Comparison of ENCODE assay signal across 16 mouse cellular contexts in genomic region chr10:108466539-108466938, GRCm38 (mm10).
A peak's percentile ranks its signal among the peaks of the same experiment; 100 is the strongest.
DNase-seq lines count a peak whose midpoint lies in the region; ATAC-seq and TF ChIP-seq lines count a peak whose summit lies in the region.
"Had no signal": no experiment of that assay in that cellular context is flagged by ENCODE, and none has a peak within 500 bp of the region (broad histone marks: within the 10 kb centered on the region; RNA-seq: fewer than 3 reads in every experiment).

No protein-coding gene starts in this region.

- H3K27ac ChIP-seq in limb, embryonic 14.5 days (replicated peaks; ENCODE audit: low read depth, low read length), result no peak overlapping the region
- no peak overlapping the region for H3K27ac ChIP-seq in limb, embryonic 10.5 days
- no peak overlapping the region for H3K27ac ChIP-seq in heart, adult 2 months
- peak overlapping the region; percentile 2; the same call in 1 of the 2 replicates for H3K27ac ChIP-seq in heart, embryonic 15.5 days
- H3K27ac ChIP-seq: hindbrain, embryonic 12.5 days; intestine, embryonic 15.5 days; midbrain, embryonic 12.5 days had no signal

- no peak for TF ChIP-seq CTCF in heart, adult 2 months (IDR thresholded peaks at IDR 0.05)

- no peak overlapping the region for H3K4me3 ChIP-seq in limb, embryonic 14.5 days (replicated peaks; ENCODE audit: low read length)
- H3K4me3 ChIP-seq in limb, embryonic 10.5 days, result no peak overlapping the region
- H3K4me3 ChIP-seq in heart, adult 2 months, result no peak overlapping the region
- H3K4me3 ChIP-seq in heart, embryonic 15.5 days, result no peak overlapping the region
- H3K4me3 ChIP-seq: erythroblast, embryonic 14.5 days; hindbrain, embryonic 12.5 days; intestine, embryonic 15.5 days; midbrain, embryonic 12.5 days had no signal

- H3K9ac ChIP-seq in limb, embryonic 14.5 days (ENCODE audit: low read depth, low read length, severe bottlenecking), result no peak overlapping the region
- no peak overlapping the region for H3K9ac ChIP-seq in heart, adult 2 months (ENCODE audit: low read depth, low read length)
- H3K9ac ChIP-seq in heart, embryonic 15.5 days, result no peak overlapping the region
- H3K9ac ChIP-seq: hindbrain, embryonic 12.5 days; intestine, embryonic 15.5 days; midbrain, embryonic 12.5 days had no signal

- TF ChIP-seq EP300 in heart, adult 2 months (IDR thresholded peaks at IDR 0.05; ENCODE audit: insufficient read depth, low read depth, low read length), result no peak

- no peaks in the 10 kb centered on the region for H3K27me3 ChIP-seq in limb, embryonic 14.5 days (ENCODE audit: control insufficient read depth, insufficient read depth, low read length)
- no peaks in the 10 kb centered on the region for H3K27me3 ChIP-seq in limb, embryonic 10.5 days (ENCODE audit: low read depth, poor library complexity, severe bottlenecking)
- no peaks in the 10 kb centered on the region for H3K27me3 ChIP-seq in heart, adult 2 months (ENCODE audit: control insufficient read depth, insufficient read depth, low read length)
- no peaks in the 10 kb centered on the region for H3K27me3 ChIP-seq in heart, embryonic 15.5 days
- H3K27me3 ChIP-seq: hindbrain, embryonic 12.5 days; intestine, embryonic 15.5 days; midbrain, embryonic 12.5 days had no signal

- WGBS in limb, embryonic 14.5 days, result 56% methylated on average over 8 of the region's 8 CpGs
- 68% methylated on average over 8 of the region's 8 CpGs for WGBS in limb, embryonic 10.5 days
- WGBS in heart, adult 2 months, result 27% methylated on average over 8 of the region's 8 CpGs
- 25% methylated on average over 8 of the region's 8 CpGs for WGBS in heart, embryonic 15.5 days

- no peaks in the 10 kb centered on the region for H3K4me1 ChIP-seq in limb, embryonic 14.5 days (ENCODE audit: control insufficient read depth, insufficient read depth, low read length)
- no peaks in the 10 kb centered on the region for H3K4me1 ChIP-seq in limb, embryonic 10.5 days
- no peaks in the 10 kb centered on the region; the same call in 1 of the 2 replicates for H3K4me1 ChIP-seq in heart, adult 2 months (ENCODE audit: control insufficient read depth, insufficient read depth, low read length)
- H3K4me1 ChIP-seq in heart, embryonic 15.5 days (replicated peaks), result no peaks in the 10 kb centered on the region; the same call in 1 of the 2 replicates
- H3K4me1 ChIP-seq: hindbrain, embryonic 12.5 days; intestine, embryonic 15.5 days; midbrain, embryonic 12.5 days had no signal

- no peak for ATAC-seq in limb, embryonic 14.5 days (ENCODE audit: low FRiP score, low read depth)
- ATAC-seq in heart, embryonic 15.5 days (replicated peaks; ENCODE audit: insufficient number of reproducible peaks, insufficient read depth, low FRiP score, low read depth), result no peak
- ATAC-seq: intestine, embryonic 15.5 days had no signal

- H3K79me2 ChIP-seq in heart, adult 2 months (replicated peaks; ENCODE audit: control insufficient read depth, insufficient read depth, low read length), result no peaks in the 10 kb centered on the region

- TF ChIP-seq POLR2A in limb, embryonic 14.5 days (IDR thresholded peaks at IDR 0.05; ENCODE audit: borderline replicate concordance, extremely low read depth, insufficient read depth, insufficient read length), result no peak
- TF ChIP-seq POLR2A in heart, adult 2 months (IDR thresholded peaks at IDR 0.05; ENCODE audit: insufficient read depth, low read depth, low read length), result no peak

- H3K4me2 ChIP-seq in limb, embryonic 14.5 days (replicated peaks; ENCODE audit: low read depth, low read length, severe bottlenecking), result no peak overlapping the region
- H3K4me2 ChIP-seq in heart, embryonic 15.5 days, result no peak overlapping the region
- H3K4me2 ChIP-seq: hindbrain, embryonic 12.5 days; intestine, embryonic 15.5 days; midbrain, embryonic 12.5 days had no signal

- H3K36me3 ChIP-seq in limb, embryonic 14.5 days (ENCODE audit: control insufficient read depth, insufficient read depth, low read length), result no peaks in the 10 kb centered on the region
- no peaks in the 10 kb centered on the region for H3K36me3 ChIP-seq in limb, embryonic 10.5 days
- H3K36me3 ChIP-seq in heart, adult 2 months (ENCODE audit: control insufficient read depth, insufficient read depth, low read length), result no peaks in the 10 kb centered on the region
- no peaks in the 10 kb centered on the region for H3K36me3 ChIP-seq in heart, embryonic 15.5 days
- H3K36me3 ChIP-seq: G1E; hindbrain, embryonic 12.5 days; intestine, embryonic 15.5 days; midbrain, embryonic 12.5 days had no signal

- peak; percentile 18 for DNase-seq in limb, embryonic 14.5 days (ENCODE audit: low spot score)
- DNase-seq in limb, embryonic 10.5 days (ENCODE audit: low spot score), result no peak
- DNase-seq in heart, adult 2 months, result peak; percentile 45 to 51
- peak; percentile 44 for DNase-seq in lung, postnatal 14 days
- no peak for DNase-seq in layer of hippocampus, adult 8-10 months (ENCODE audit: low spot score in 2 of 2)
- DNase-seq in embryo, embryonic 11 days, result no peak
- DNase-seq: cerebellum, adult 11-12 months; kidney, postnatal 14 days; left cerebral cortex, postnatal 4 days; spleen, adult 18-20 months had no signal

- intact Hi-C loops in heart, adult 2 months (cut with DNase I), result no loop called here

- H3K9me3 ChIP-seq in limb, embryonic 14.5 days (ENCODE audit: control insufficient read depth, low read length), result no peaks in the 10 kb centered on the region
- H3K9me3 ChIP-seq in limb, embryonic 10.5 days (replicated peaks), result no peaks in the 10 kb centered on the region
- no peaks in the 10 kb centered on the region for H3K9me3 ChIP-seq in heart, embryonic 15.5 days (replicated peaks)
- H3K9me3 ChIP-seq: G1E; hindbrain, embryonic 12.5 days; intestine, embryonic 15.5 days; midbrain, embryonic 12.5 days had no signal

Comparison
In these comparisons a context has a peak if more than half of its experiments do, and no peak if none do; other contexts are left out.
1. DNase-seq: peak in limb, embryonic 14.5 days (single experiment), heart, adult 2 months (2 of 2) and lung, postnatal 14 days (single experiment); none in limb, embryonic 10.5 days (single experiment), layer of hippocampus, adult 8-10 months (0 of 2) and embryo, embryonic 11 days (single experiment).